Mouse (Mus musculus): ENCODE measurements around the gene Por.
A peak's percentile ranks its signal among the peaks of the same experiment; 100 is the strongest.

Gene Por

DNA sequence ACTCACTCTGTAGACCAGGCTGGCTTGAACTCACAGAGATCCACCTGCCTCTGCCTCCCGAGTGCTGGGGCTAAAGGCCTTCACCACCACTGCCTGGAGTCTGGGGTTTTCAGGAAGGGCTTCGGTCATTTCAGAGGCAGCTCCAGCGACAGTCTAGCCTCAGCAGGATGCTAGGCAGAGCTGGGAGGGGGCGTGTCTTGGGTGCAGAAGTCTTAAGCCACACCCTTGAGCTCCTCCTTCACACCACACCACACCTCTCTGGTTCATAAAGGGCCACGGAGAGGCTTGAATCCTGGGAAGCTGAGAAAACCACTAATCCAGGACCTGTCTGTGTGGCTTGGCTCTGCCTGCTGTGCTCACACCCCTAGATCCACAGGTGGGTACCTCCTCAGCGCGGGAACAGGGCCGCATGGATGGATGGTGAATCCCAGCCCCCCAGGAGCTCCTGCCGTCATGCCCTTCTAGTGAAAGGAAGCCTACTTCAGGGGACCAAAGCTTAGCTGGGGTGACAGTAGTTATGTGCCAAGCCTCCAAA, at the start of gene Por:
Gene Por, plus strand, starts transcription at position 293 of the 535 bp plus-strand sequence.
- DNase-seq (ENCODE audit: low spot score in 2 of 2), result no peak

GRCm38 (mm10) chr5:135620526-135620925, 49.3 kb upstream of the Por start:
- no peak for DNase-seq (ENCODE audit: low spot score in 2 of 2)

- no peak for DNase-seq (ENCODE audit: low spot score in 2 of 2)
Measured at GRCm38 (mm10) chr5:135621725-135622124, 48.1 kb upstream of the Por start.

- DNase-seq (ENCODE audit: low spot score in 2 of 2), result no peak
Measured at GRCm38 (mm10) chr5:135623006-135623563, 46.7 kb upstream of the Por start.

- DNase-seq (ENCODE audit: low spot score in 2 of 2), result no peak
Measured at GRCm38 (mm10) chr5:135628916-135629315, 40.9 kb upstream of the Por start.

DNA sequence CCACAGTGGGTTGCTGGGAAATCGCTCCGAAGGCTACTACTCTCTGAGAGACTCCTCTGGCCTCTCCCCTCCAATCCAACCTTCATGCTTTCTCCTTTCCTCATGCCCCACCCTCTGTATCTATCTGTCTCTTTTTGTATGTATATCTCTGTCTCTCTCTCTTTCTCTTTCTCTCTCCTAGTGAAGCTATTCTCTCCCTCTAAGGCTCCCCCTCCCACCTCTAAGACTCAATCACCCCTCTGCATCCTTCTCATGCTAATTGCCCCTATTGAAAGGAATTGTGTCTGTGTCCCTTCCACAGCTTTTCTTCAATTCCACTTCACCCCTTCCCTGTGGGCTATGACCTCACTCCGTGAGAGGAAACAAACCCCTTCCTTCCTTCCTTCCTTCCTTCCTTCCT, 40.4 kb upstream of the Por start:
- no peak for DNase-seq (ENCODE audit: low spot score in 2 of 2)

GRCm38 (mm10) chr5:135630598-135630997, 39.2 kb upstream of the Por start:
- DNase-seq (ENCODE audit: low spot score in 2 of 2), result no peak

DNA sequence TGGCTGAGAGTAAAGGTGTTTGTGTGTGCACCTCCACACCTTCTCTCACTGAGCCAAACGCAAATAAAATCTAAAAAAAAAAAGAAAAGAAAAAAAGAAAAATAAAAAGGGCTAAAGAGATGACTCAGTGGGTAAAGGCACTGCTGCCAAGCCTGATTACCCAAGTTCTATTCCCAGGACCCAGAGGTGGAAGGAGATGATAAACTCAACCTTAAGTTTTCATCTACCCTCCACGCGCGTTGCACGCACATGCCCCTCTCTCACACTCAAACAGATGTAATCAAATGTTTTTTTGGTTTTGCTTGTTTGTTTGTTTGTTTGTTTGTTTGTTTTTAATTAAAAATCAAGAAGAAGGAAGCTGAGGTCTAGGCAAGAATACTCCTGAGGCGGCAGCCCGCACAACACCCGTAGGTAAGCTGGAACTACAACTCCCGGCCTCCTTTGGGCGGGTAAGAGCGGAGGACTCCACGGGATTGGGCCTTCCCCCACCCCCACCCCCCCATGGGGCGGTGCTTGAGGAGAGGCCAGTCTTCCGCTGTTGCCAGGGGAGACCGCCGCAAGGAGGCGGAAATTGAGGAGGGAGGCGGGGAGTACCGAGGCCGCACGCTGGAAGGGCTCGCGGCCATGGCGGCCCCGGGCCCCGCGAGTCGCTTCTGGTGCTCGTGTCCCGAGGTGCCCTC, 37.6 kb upstream of the Por start, which contains the start of gene Rhbdd2:
Gene Rhbdd2, plus strand, starts transcription at position 502 of the 680 bp plus-strand sequence.
- peak; percentile 90 to 93 for DNase-seq (ENCODE audit: low spot score in 2 of 2)

DNA sequence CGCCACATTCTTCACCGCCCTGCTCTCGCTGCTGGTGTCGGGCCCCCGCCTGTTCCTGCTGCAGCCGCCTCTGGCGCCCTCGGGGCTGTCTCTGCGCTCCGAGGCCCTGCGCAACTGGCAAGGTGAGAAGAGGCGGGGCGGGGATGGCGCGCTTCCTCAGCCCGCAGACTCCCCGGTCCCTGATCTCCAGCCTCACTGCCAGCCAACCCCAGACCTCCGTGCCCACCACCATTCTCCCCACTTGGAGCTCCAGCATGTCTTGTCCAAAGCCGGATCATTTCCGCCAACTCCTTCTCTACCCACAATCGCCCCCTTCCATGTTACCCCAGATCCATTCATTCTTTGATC, 37.1 kb upstream of the Por start:
- DNase-seq (ENCODE audit: low spot score in 2 of 2), result no peak

- DNase-seq (ENCODE audit: low spot score in 2 of 2), result no peak
Measured at GRCm38 (mm10) chr5:135639760-135640458, 29.9 kb upstream of the Por start.

DNA sequence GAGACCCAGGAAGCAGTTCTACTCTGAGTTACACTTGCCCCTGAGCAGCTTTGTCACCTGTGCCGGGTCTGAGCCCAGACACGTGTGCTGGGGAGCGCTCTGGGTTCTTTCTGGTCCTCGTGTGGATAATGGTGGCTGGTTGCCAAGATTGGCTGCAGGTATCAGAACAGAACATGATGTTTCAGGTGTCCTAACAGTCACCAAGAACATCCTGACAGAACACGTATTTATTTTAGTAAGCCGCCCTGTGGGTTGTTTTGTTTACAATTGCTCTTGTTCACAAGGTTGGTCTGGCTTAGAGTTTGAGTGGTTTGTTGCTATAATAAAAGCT, 29.4 kb upstream of the Por start:
- DNase-seq (ENCODE audit: low spot score in 2 of 2), result no peak

- DNase-seq (ENCODE audit: low spot score in 2 of 2), result no peak
Measured at GRCm38 (mm10) chr5:135641028-135641427, 28.8 kb upstream of the Por start.

DNA sequence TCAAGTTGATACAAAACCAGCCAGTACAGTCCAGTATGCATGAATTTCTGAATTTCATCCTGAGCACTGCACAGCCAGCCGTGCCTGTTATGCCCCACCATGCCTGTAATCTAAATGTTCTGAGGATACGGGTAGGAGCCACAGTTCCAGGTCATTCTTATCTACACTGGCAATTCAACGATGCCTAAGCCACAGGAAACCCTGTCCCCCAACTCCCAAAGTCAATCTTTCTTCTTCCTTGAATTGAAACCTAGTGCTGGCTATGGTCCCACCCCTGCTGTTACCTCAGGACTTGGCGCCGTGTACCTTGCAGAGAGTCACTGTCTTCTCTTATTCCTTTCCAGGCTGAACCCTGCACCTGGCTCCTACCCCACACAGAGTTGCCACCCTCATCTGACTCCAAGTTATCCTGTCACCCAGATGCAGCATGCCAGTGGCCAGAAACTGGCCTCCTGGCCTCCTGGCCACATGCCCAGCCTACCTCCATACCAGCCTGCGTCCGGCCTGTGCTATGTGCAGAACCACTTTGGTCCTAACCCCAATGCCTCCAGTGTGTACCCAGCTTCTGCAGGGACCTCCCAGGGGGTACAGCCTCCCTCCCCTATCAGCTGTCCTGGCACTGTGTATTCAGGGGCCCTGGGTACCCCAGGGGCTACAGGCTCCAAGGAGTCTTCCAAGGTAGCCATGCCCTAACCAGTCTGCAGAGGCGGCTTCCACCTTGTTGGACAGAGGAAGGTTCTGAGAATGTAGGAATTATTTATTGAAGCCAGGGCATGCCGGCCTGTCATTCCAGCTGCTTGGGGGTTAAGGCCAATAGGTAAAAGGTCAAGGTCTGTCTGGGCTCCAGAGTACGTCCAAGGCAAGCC, 26.9 kb upstream of the Por start:
- DNase-seq (ENCODE audit: low spot score in 2 of 2), result no peak

GRCm38 (mm10) chr5:135643552-135643842, 26.3 kb upstream of the Por start:
- no peak for DNase-seq (ENCODE audit: low spot score in 2 of 2)

GRCm38 (mm10) chr5:135643869-135644268, 26.0 kb upstream of the Por start:
- DNase-seq (ENCODE audit: low spot score in 2 of 2), result no peak

GRCm38 (mm10) chr5:135645330-135645729, 24.5 kb upstream of the Por start:
- DNase-seq (ENCODE audit: low spot score in 2 of 2), result no peak

GRCm38 (mm10) chr5:135646038-135646437, 23.8 kb upstream of the Por start:
- DNase-seq (ENCODE audit: low spot score in 2 of 2), result no peak

DNA sequence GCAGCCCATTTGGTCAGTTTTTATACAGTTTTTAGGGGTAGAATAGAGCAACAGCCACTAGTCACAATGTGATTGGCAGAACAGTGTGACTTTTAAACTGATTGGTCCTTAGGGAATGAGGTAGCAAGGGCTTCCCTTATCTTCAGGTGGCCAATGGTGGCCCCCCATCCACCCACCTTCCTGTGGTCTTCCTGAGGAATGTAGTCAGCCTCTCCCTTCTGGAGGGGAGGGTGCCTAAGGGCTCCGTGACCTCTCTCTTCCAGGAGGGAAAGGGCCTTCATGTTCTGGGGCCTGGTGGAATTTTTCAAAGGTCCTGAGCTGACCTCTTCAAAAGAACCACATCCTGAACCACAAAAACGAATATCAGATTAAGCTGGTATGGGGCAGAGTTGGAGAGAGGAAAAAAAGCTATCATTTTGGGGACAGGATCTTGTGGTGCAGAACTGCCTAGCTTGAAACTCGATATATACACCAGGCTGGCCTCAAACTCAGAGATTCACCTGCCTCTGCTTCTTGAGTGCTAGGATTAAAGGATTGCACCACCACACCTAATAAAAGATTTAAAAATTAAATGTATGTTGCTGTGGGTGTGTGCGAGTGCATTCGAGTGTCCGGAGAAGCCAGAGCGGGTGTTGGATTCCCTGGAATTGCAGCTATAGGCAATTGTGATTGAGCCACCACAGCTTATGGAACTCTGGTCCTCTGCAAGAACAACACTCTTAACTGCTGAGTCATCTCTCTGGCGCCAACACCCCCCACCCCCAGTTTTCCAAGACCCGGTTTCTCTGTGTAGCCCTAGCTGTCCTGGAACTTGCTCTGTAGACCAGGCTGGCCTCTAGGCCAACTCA, 21.1 kb upstream of the Por start:
- no peak for DNase-seq (ENCODE audit: low spot score in 2 of 2)

DNA sequence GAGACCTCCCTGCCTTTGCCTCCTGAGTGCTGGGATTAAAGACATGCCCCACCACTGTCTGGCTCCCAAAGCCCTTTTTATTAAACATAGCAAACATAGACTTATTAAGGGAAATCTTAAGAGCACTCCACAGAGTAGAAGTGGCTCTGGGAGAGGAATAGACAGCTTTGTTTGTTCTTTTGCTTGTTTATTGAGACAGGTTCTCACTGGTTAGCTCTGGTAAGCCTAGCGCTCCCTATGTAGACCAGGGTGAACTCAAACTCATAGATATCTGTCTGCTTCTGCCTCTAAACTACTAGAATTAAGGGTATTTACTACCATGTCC, 20.6 kb upstream of the Por start:
- no peak for DNase-seq (ENCODE audit: low spot score in 2 of 2)

DNA sequence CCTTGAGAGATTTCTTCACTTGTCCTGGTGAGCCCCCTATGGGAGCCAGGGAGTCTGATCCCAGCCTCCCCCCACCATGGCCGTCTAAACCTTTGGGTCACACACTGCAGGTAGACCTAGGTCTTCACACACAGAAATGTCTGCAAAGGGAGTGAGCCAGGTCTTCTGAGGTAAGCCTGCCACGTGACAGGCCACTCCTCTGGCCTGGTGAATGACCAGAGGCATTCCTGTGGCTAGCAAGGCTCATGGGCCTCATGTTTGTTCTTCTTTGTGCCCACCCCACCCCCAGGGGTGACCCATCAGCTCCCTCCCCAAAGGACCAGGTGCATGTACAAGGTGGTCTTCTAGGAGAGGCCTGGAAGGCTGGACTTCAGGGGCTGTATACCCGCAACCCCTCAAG, 18.3 kb upstream of the Por start:
- DNase-seq (ENCODE audit: low spot score in 2 of 2), result no peak

GRCm38 (mm10) chr5:135653209-135653608, 16.6 kb upstream of the Por start:
- DNase-seq (ENCODE audit: low spot score in 2 of 2), result no peak

- no peak for DNase-seq (ENCODE audit: low spot score in 2 of 2)
Measured at GRCm38 (mm10) chr5:135656046-135656445, 13.8 kb upstream of the Por start.

Measured in frontal cortex, postnatal 14 days (tissue).